Mouse (Mus musculus): ENCODE measurements around the gene Rnf114. TPM values are rescaled to one million over a fixed set of nuclear protein-coding genes. Genes with fewer than 3 reads are reported as not detected.

Rnf114 gene
- 87.5 and 97.0 TPM in 2 replicates for polyA plus RNA-seq (2011; ENCODE audit: insufficient read depth, insufficient read length, low read depth, missing spikeins)

DNA sequence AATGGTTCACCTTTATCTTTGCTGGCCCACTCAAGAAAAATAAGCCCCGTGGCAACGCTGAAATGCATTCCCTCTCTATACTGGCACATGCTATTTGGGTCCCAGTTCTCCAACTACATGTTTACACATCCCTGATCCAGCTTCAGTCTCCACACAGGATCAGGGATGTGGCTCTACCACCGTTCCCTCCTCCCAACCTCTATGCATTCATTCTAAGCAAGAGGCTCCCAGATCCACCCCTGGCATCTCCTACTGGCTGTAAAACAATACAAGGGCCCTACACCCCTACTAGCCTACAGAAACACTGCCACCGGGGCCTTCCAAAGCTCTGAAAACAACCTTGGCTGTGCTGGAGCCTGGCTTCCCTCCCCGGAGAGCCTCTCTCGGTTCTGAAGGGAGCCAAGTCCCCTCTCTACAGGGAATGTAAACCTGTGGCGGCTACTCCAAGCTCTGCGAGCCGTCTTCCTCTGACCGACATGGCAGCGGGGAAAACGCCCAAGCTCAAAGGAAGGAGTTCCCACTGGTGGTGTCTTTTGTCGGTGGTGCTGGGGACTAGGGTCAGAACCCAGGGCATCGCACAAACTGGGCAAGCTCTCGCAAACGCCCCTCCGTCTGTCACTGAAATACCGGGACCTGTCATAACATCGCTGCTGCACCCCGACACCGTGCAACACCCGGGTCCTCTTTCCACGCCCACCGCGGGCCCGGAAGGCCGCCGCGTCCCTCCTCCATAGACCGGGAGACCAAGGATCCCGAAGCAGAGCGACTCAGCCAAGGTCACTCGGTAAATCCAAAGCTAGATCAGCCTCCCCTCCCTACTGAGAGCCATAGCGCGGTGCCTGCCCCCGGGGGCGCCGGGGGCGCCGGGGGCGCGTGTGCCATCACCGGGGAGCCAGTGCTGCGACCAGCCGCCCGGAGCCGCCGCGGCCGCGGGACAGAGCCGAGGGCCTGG is at the start of gene Rnf114:
Gene Rnf114, plus strand, starts transcription at position 889 of the 952 bp plus-strand sequence.
- Histone ChIP-seq H3K4me1 (ENCODE audit: control insufficient read depth, insufficient read depth, low read length) (no peaks in the 10 kb centered on the region), H3K36me3 (ENCODE audit: control insufficient read depth, insufficient read depth, low read length, poor library complexity, severe bottlenecking) (no peaks in the 10 kb centered on the region), H3K4me3 (ENCODE audit: low read depth, low read length) (peak within 1 kb of the TSS; percentile 60), H3K9ac (ENCODE audit: low read depth, poor library complexity, severe bottlenecking) (peak within 1 kb of the TSS; percentile 72), H3K27ac (ENCODE audit: insufficient read depth, low read length) (0 out of 2 replicates have a peak within 1 kb of the TSS, but pooled peaks have one; percentile 1), H3K27me3 (ENCODE audit: control insufficient read depth, insufficient read depth, low read length, poor library complexity, severe bottlenecking) (no peaks in the 10 kb centered on the region), H3K9me3 (replicated peaks; ENCODE audit: control insufficient read depth, insufficient read depth, low read length, poor library complexity, severe bottlenecking) (no peaks in the 10 kb centered on the region)
- no peak for TF ChIP-seq EP300 (IDR thresholded peaks at IDR 0.05; ENCODE audit: insufficient read depth, low read depth, low read length)
- no peak for TF ChIP-seq POLR2A (IDR thresholded peaks at IDR 0.05; ENCODE audit: insufficient read depth, low read length)
- TF ChIP-seq CTCF (IDR thresholded peaks at IDR 0.05; ENCODE audit: low read depth, low read length) = no peak

DNA sequence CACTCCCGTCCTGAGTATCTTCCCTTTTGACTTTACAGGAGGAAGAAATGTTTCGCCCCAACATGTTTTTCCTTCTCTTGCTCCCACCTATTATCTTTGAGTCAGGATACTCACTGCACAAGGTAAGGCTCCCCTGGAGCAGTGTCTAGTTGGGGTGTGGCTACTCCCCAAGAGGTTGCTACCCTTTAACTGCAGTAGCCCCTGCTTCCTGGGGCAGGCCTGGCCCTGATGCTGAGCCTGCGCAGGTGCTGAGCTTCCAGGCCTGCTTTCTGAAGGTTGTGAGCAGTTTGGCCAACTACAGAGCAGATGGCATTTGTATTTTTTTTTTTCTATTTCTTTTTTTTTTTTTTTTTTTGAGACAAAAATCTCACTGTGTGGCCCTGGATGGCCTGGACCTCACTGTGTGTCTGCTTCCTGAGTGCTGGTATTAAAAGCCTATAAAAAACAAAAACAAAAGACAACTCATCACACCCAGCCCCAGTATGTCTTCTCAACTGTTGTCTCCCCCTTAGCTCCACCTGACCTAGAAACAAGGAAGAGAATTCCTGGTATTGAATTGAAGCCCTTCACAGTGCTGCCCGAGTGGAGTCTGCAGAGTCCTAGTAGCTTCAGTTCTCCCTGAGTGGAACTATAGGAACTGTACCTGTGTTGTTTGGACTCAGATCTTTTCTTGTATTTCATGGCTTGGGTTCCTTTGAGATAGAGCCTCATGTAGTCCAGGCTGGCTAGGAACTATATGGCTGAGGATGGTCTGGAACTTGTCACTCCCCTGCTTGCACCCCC is 48.8 kb upstream of the Rnf114 start:
- H3K36me3 ChIP-seq (ENCODE audit: control insufficient read depth, insufficient read depth, low read length, poor library complexity, severe bottlenecking) = peaks cover 15% of the 10 kb centered on the region
- TF ChIP-seq CTCF (IDR thresholded peaks at IDR 0.05; ENCODE audit: low read depth, low read length) = no peak
- no peak for TF ChIP-seq EP300 (IDR thresholded peaks at IDR 0.05; ENCODE audit: insufficient read depth, low read depth, low read length)
- no peak for TF ChIP-seq POLR2A (IDR thresholded peaks at IDR 0.05; ENCODE audit: insufficient read depth, low read length)
- H3K4me3 ChIP-seq (ENCODE audit: low read depth, low read length) = no peak overlapping the region
- no peaks in the 10 kb centered on the region for H3K27me3 ChIP-seq (ENCODE audit: control insufficient read depth, insufficient read depth, low read length, poor library complexity, severe bottlenecking)
- peak overlapping the region; percentile 81 for H3K27ac ChIP-seq (ENCODE audit: insufficient read depth, low read length)
- no peaks in the 10 kb centered on the region for H3K9me3 ChIP-seq (replicated peaks; ENCODE audit: control insufficient read depth, insufficient read depth, low read length, poor library complexity, severe bottlenecking)
- H3K9ac ChIP-seq (ENCODE audit: low read depth, poor library complexity, severe bottlenecking) = no peak overlapping the region
- peaks cover 4% of the 10 kb centered on the region for H3K4me1 ChIP-seq (ENCODE audit: control insufficient read depth, insufficient read depth, low read length)

DNA sequence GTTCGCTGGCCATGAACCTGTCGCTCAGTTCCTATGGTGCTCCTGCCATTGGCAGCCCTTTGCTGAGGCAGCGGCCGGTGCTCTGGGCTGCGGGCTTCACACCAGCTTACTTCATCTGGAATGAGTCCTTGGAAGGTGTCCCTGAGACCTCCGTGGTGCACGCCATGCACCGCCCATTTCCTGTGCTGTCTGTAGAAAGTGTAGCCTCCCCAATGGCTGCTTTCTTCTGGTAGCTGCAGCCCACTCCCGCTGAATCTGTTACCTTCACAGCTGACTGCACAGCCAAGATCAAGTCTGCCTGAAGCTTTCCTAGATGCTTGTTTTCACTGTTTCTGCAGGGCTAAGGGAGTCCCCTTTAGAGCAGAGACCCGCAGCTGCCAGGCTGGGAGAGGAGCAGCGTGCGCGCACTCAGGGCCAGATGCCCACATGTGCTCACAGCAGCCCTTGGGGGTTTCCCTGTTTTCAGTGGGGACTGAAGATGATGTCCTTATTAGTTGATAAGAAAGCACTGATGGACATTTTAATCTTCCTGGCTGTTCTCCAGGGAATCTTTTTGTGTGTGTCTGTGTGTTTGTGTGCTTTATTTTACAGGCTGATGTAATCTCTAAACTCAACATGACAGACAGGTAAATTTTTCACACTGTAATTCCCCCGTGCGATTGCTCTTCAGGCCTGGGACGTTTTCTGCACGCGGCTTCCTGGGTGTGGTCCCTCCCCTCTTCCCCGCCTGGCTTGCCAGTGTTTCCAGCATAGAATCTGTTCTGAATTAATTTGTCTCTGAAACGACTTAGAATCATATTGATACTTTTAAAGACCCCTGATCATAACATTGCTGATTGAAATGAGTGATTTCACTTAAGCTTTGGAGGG is 46.3 kb upstream of the Rnf114 start:
- Histone ChIP-seq H3K9me3 (replicated peaks; ENCODE audit: control insufficient read depth, insufficient read depth, low read length, poor library complexity, severe bottlenecking) (no peaks in the 10 kb centered on the region), H3K27ac (ENCODE audit: insufficient read depth, low read length) (no peak overlapping the region), H3K4me3 (ENCODE audit: low read depth, low read length) (no peak overlapping the region), H3K4me1 (ENCODE audit: control insufficient read depth, insufficient read depth, low read length) (peaks cover 4% of the 10 kb centered on the region), H3K9ac (ENCODE audit: low read depth, poor library complexity, severe bottlenecking) (no peak overlapping the region), H3K36me3 (ENCODE audit: control insufficient read depth, insufficient read depth, low read length, poor library complexity, severe bottlenecking) (peaks cover 11% of the 10 kb centered on the region), H3K27me3 (ENCODE audit: control insufficient read depth, insufficient read depth, low read length, poor library complexity, severe bottlenecking) (no peaks in the 10 kb centered on the region)
- TF ChIP-seq CTCF (IDR thresholded peaks at IDR 0.05; ENCODE audit: low read depth, low read length) (no peak), POLR2A (IDR thresholded peaks at IDR 0.05; ENCODE audit: insufficient read depth, low read length) (no peak), EP300 (IDR thresholded peaks at IDR 0.05; ENCODE audit: insufficient read depth, low read depth, low read length) (no peak)

DNA sequence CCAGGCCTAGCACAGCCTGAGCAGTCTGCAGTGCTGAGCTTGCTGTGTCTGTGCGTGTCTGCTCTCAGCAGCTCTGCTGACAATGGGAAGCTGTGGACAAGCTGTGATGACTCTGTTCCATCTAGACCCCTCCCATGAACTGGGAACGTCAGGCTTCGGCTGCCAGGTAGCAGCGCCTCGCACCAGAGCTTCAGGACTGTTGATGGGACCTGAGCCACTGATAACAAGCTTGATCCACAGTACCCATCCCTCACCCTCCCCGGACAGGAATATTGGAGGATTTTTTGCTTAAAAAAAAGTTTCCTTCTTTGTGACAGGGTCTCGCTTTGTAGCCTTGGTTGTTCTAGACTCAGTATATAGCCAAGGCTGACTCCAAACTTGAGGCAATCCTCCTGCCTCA is 45.2 kb upstream of the Rnf114 start:
- peaks cover 9% of the 10 kb centered on the region; the same call in 1 of the 2 replicates for H3K36me3 ChIP-seq (ENCODE audit: control insufficient read depth, insufficient read depth, low read length, poor library complexity, severe bottlenecking)
- H3K27me3 ChIP-seq (ENCODE audit: control insufficient read depth, insufficient read depth, low read length, poor library complexity, severe bottlenecking) = no peaks in the 10 kb centered on the region
- no peak overlapping the region for H3K9ac ChIP-seq (ENCODE audit: low read depth, poor library complexity, severe bottlenecking)
- TF ChIP-seq EP300 (IDR thresholded peaks at IDR 0.05; ENCODE audit: insufficient read depth, low read depth, low read length) = no peak
- no peak for TF ChIP-seq CTCF (IDR thresholded peaks at IDR 0.05; ENCODE audit: low read depth, low read length)
- no peak for TF ChIP-seq POLR2A (IDR thresholded peaks at IDR 0.05; ENCODE audit: insufficient read depth, low read length)
- no peak overlapping the region for H3K27ac ChIP-seq (ENCODE audit: insufficient read depth, low read length)
- peaks cover 4% of the 10 kb centered on the region for H3K4me1 ChIP-seq (ENCODE audit: control insufficient read depth, insufficient read depth, low read length)
- H3K4me3 ChIP-seq (ENCODE audit: low read depth, low read length) = no peak overlapping the region
- no peaks in the 10 kb centered on the region for H3K9me3 ChIP-seq (replicated peaks; ENCODE audit: control insufficient read depth, insufficient read depth, low read length, poor library complexity, severe bottlenecking)

DNA sequence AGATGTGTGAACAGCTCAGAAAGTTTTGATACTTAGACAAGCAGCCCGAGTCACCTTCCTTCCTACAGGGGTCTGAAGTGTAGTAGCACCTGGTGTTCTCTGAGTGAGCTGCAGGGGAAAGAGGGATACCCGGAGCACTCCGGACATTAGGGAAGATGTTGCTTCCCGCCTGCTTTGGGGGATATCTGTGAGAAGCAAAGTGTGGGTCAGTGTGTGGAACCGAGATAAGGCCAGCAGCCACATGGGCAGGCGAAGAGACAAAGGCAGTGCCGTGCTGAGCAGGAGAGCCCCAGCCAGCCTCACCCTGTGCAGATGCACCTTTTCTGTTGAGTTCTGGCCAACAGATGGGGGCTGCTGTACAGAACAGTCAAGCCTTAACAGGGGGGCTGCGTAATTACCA is 44.8 kb upstream of the Rnf114 start:
- H3K36me3 ChIP-seq (ENCODE audit: control insufficient read depth, insufficient read depth, low read length, poor library complexity, severe bottlenecking) = peaks cover 9% of the 10 kb centered on the region; the same call in 1 of the 2 replicates

More for the DNA sequence above, 44.8 kb upstream of the Rnf114 start:
- no peak overlapping the region for H3K27ac ChIP-seq (ENCODE audit: insufficient read depth, low read length)
- no peak overlapping the region for H3K4me3 ChIP-seq (ENCODE audit: low read depth, low read length)
- H3K9ac ChIP-seq (ENCODE audit: low read depth, poor library complexity, severe bottlenecking) = no peak overlapping the region
- H3K4me1 ChIP-seq (ENCODE audit: control insufficient read depth, insufficient read depth, low read length) = peaks cover 4% of the 10 kb centered on the region
- H3K27me3 ChIP-seq (ENCODE audit: control insufficient read depth, insufficient read depth, low read length, poor library complexity, severe bottlenecking) = no peaks in the 10 kb centered on the region
- TF ChIP-seq CTCF (IDR thresholded peaks at IDR 0.05; ENCODE audit: low read depth, low read length) (no peak), EP300 (IDR thresholded peaks at IDR 0.05; ENCODE audit: insufficient read depth, low read depth, low read length) (no peak), POLR2A (IDR thresholded peaks at IDR 0.05; ENCODE audit: insufficient read depth, low read length) (no peak)
- H3K9me3 ChIP-seq (replicated peaks; ENCODE audit: control insufficient read depth, insufficient read depth, low read length, poor library complexity, severe bottlenecking) = no peaks in the 10 kb centered on the region
